Comparison of ENCODE assay signal across 7 mouse cellular contexts in genomic region chr19:38480156-38480720, GRCm38 (mm10). TPM values are rescaled to one million over a fixed set of nuclear protein-coding genes. Genes with fewer than 3 reads are reported as not detected.
A peak's percentile ranks its signal among the peaks of the same experiment; 100 is the strongest.
DNase-seq lines count a peak whose midpoint lies in the region; ATAC-seq lines count a peak whose summit lies in the region.

No protein-coding gene starts in this region.

- WGBS in lung, embryonic 15.5 days: 14% methylated on average over 12 of the region's 12 CpGs
- 8% methylated on average over 12 of the region's 12 CpGs for WGBS in forebrain, embryonic 16.5 days
- WGBS in limb, embryonic 15.5 days: 14% methylated on average over 12 of the region's 12 CpGs
- 18% methylated on average over 12 of the region's 12 CpGs for WGBS in stomach, embryonic 15.5 days

- DNase-seq in lung, adult 18-20 months: no peak
- no peak for DNase-seq in layer of hippocampus, postnatal 25 days (ENCODE audit: extremely low spot score in 1 of 2, low spot score in 1 of 2)
- no peak for DNase-seq in cerebellum, adult 18-20 months

- peak overlapping the region; percentile 71 for H3K4me3 ChIP-seq in lung, embryonic 15.5 days
- peak overlapping the region; percentile 64 for H3K4me3 ChIP-seq in forebrain, embryonic 16.5 days (replicated peaks; ENCODE audit: low read length)
- peak overlapping the region; percentile 67 for H3K4me3 ChIP-seq in limb, embryonic 15.5 days
- H3K4me3 ChIP-seq in stomach, embryonic 15.5 days (replicated peaks): peak overlapping the region; percentile 65

- no peaks in the 10 kb centered on the region for H3K9me3 ChIP-seq in lung, embryonic 15.5 days
- H3K9me3 ChIP-seq in forebrain, embryonic 16.5 days (ENCODE audit: control insufficient read depth, low read length): no peaks in the 10 kb centered on the region
- H3K9me3 ChIP-seq in limb, embryonic 15.5 days: no peaks in the 10 kb centered on the region
- H3K9me3 ChIP-seq in stomach, embryonic 15.5 days: no peaks in the 10 kb centered on the region

- peak; percentile 32; the same call in 1 of the 2 replicates for ATAC-seq in lung, embryonic 15.5 days (ENCODE audit: borderline replicate concordance, extremely low read depth, low FRiP score, low TSS enrichment)
- ATAC-seq in forebrain, embryonic 16.5 days: peak; percentile 6; the same call in 1 of the 2 replicates
- ATAC-seq in limb, embryonic 15.5 days (ENCODE audit: insufficient number of reproducible peaks, low FRiP score, low TSS enrichment, low read depth): 0 out of 2 replicates have a peak, but pooled peaks have one; percentile 9
- ATAC-seq in stomach, embryonic 15.5 days (ENCODE audit: insufficient read depth, low FRiP score, low read depth): no peak

- no peak overlapping the region for H3K27ac ChIP-seq in lung, embryonic 15.5 days
- H3K27ac ChIP-seq in forebrain, embryonic 16.5 days (ENCODE audit: low read length): peak overlapping the region; percentile 44; the same call in 1 of the 2 replicates
- peak overlapping the region; percentile 84 for H3K27ac ChIP-seq in limb, embryonic 15.5 days
- no peak overlapping the region for H3K27ac ChIP-seq in stomach, embryonic 15.5 days

- H3K4me1 ChIP-seq in lung, embryonic 15.5 days: 0 out of 2 replicates have a peak, but pooled peaks cover 14% of the 10 kb centered on the region
- H3K4me1 ChIP-seq in forebrain, embryonic 16.5 days (replicated peaks; ENCODE audit: control insufficient read depth, insufficient read depth, low read length): peaks cover 27% of the 10 kb centered on the region
- peaks cover 39% of the 10 kb centered on the region for H3K4me1 ChIP-seq in limb, embryonic 15.5 days
- 0 out of 2 replicates have a peak, but pooled peaks cover 8% of the 10 kb centered on the region for H3K4me1 ChIP-seq in stomach, embryonic 15.5 days

- H3K27me3 ChIP-seq in lung, embryonic 15.5 days: peaks cover 17% of the 10 kb centered on the region
- peaks cover 15% of the 10 kb centered on the region for H3K27me3 ChIP-seq in forebrain, embryonic 16.5 days (replicated peaks; ENCODE audit: control insufficient read depth, insufficient read depth, low read length)
- H3K27me3 ChIP-seq in limb, embryonic 15.5 days: peaks cover 3% of the 10 kb centered on the region; the same call in 1 of the 2 replicates
- 0 out of 2 replicates have a peak, but pooled peaks cover 3% of the 10 kb centered on the region for H3K27me3 ChIP-seq in stomach, embryonic 15.5 days (replicated peaks)

- no peaks in the 10 kb centered on the region for H3K36me3 ChIP-seq in lung, embryonic 15.5 days
- H3K36me3 ChIP-seq in forebrain, embryonic 16.5 days (ENCODE audit: control insufficient read depth, insufficient read depth): no peaks in the 10 kb centered on the region
- no peaks in the 10 kb centered on the region for H3K36me3 ChIP-seq in limb, embryonic 15.5 days
- H3K36me3 ChIP-seq in stomach, embryonic 15.5 days: no peaks in the 10 kb centered on the region

- peak overlapping the region; percentile 63; the same call in 1 of the 2 replicates for H3K9ac ChIP-seq in lung, embryonic 15.5 days
- H3K9ac ChIP-seq in forebrain, embryonic 16.5 days (replicated peaks; ENCODE audit: low read depth, low read length): peak overlapping the region; percentile 61; the same call in 1 of the 2 replicates
- peak overlapping the region; percentile 72; the same call in 1 of the 2 replicates for H3K9ac ChIP-seq in limb, embryonic 15.5 days
- H3K9ac ChIP-seq in stomach, embryonic 15.5 days: no peak overlapping the region

- peak overlapping the region; percentile 96 for H3K4me2 ChIP-seq in lung, embryonic 15.5 days
- H3K4me2 ChIP-seq in forebrain, embryonic 16.5 days (ENCODE audit: low read length): peak overlapping the region; percentile 99
- H3K4me2 ChIP-seq in limb, embryonic 15.5 days: peak overlapping the region; percentile 89
- peak overlapping the region; percentile 84 for H3K4me2 ChIP-seq in stomach, embryonic 15.5 days

RNA-seq across cellular contexts. Expression of gene Plce1, which starts 0.7 kb away (rescaled TPM):
- 3.3 and 4.8 TPM in 2 replicates for polyA plus RNA-seq in lung, embryonic 15.5 days (2015; fragmentation: Nextera tagmentation; extraction: Ambion mirVana)
- 3.8 and 4.5 TPM in 2 replicates for polyA plus RNA-seq in forebrain, embryonic 16.5 days (2015; fragmentation: Nextera tagmentation; extraction: Ambion mirVana)
- polyA plus RNA-seq in limb, embryonic 15.5 days (2015; fragmentation: Nextera tagmentation; extraction: Ambion mirVana): 8.2 and 8.5 TPM in 2 replicates
- polyA plus RNA-seq in stomach, embryonic 15.5 days (2015; fragmentation: Nextera tagmentation; extraction: Ambion mirVana): 8.7 and 9.3 TPM in 2 replicates
- total RNA-seq in layer of hippocampus, postnatal 25 days (2021): 1 to 10 TPM; 8.0 to 9.7 TPM

Comparison
In these comparisons a context has a peak if more than half of its experiments do, and no peak if none do; other contexts are left out.
1. H3K27ac ChIP-seq: peak in forebrain, embryonic 16.5 days (single experiment) and limb, embryonic 15.5 days (single experiment); none in lung, embryonic 15.5 days (single experiment) and stomach, embryonic 15.5 days (single experiment).
2. Peak in every context shown above with its lines, with median percentiles within 50 percentile points of each other: H3K4me2 ChIP-seq and H3K4me3 ChIP-seq.